23 mouse cellular contexts compared by ENCODE assay signal in the genomic region with DNA sequence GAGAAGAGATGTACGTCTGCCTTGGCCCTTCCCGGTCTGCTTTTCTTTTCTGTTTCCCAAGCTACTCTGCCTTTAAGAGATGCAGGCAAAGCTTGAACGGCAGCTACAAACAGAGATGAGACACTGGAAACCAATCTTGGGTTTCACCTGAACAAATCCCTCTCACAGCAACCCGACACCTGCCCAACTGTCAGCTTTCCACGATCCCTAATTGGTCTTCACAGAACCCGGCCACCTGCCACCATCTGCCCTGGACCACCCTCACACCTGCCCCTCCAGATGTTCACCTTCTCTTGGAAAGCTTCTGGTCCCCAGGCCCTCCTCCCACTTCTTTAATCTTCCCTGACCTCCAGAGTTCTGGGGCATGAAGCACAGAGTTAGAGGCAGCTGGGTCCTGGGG. TPM values are rescaled to one million over a fixed set of nuclear protein-coding genes. Genes with fewer than 3 reads are reported as not detected.
DNase-seq lines count a peak whose midpoint lies in the region; ATAC-seq and TF ChIP-seq lines count a peak whose summit lies in the region.
"Had no signal": no experiment of that assay in that cellular context is flagged by ENCODE, and none has a peak within 500 bp of the region (broad histone marks: within the 10 kb centered on the region; RNA-seq: fewer than 3 reads in every experiment).

No protein-coding gene starts in this region.

- no peak overlapping the region for H3K4me2 ChIP-seq in forebrain, embryonic 12.5 days
- H3K4me2 ChIP-seq in forebrain, postnatal 0 days (ENCODE audit: low read depth) = no peak overlapping the region
- H3K4me2 ChIP-seq in midbrain, embryonic 11.5 days = no peak overlapping the region
- no peak overlapping the region for H3K4me2 ChIP-seq in midbrain, postnatal 0 days (ENCODE audit: low read depth, low read length, poor library complexity, severe bottlenecking)
- H3K4me2 ChIP-seq in embryonic facial prominence, embryonic 11.5 days (ENCODE audit: low read depth, low read length) = no peak overlapping the region
- no peak overlapping the region for H3K4me2 ChIP-seq in limb, embryonic 11.5 days (ENCODE audit: low read depth, severe bottlenecking)
- H3K4me2 ChIP-seq in lung, postnatal 0 days (replicated peaks; ENCODE audit: low read depth, low read length) = no peak overlapping the region
- H3K4me2 ChIP-seq: hindbrain, embryonic 12.5 days; intestine, embryonic 15.5 days; liver, embryonic 12.5 days had no signal

- peaks cover 23% of the 10 kb centered on the region for H3K4me1 ChIP-seq in forebrain, embryonic 12.5 days
- no peaks in the 10 kb centered on the region for H3K4me1 ChIP-seq in forebrain, postnatal 0 days (ENCODE audit: insufficient read depth)
- H3K4me1 ChIP-seq in midbrain, embryonic 11.5 days (ENCODE audit: control insufficient read depth, insufficient read depth, low read length) = peaks cover 4% of the 10 kb centered on the region; the same call in 1 of the 2 replicates
- no peaks in the 10 kb centered on the region for H3K4me1 ChIP-seq in midbrain, postnatal 0 days (ENCODE audit: insufficient read depth, low read length)
- H3K4me1 ChIP-seq in embryonic facial prominence, embryonic 11.5 days (ENCODE audit: control insufficient read depth, insufficient read depth, low read length) = no peaks in the 10 kb centered on the region
- peaks cover 2% of the 10 kb centered on the region; the same call in 1 of the 2 replicates for H3K4me1 ChIP-seq in limb, embryonic 11.5 days (ENCODE audit: control insufficient read depth, insufficient read depth, low read length)
- H3K4me1 ChIP-seq in lung, postnatal 0 days (ENCODE audit: insufficient read depth, low read depth, low read length) = no peaks in the 10 kb centered on the region
- H3K4me1 ChIP-seq: liver, embryonic 12.5 days had no signal

- H3K9ac ChIP-seq in forebrain, embryonic 12.5 days = no peak overlapping the region
- no peak overlapping the region for H3K9ac ChIP-seq in forebrain, postnatal 0 days
- no peak overlapping the region for H3K9ac ChIP-seq in midbrain, embryonic 11.5 days (ENCODE audit: low read length)
- no peak overlapping the region for H3K9ac ChIP-seq in midbrain, postnatal 0 days (replicated peaks; ENCODE audit: low read length, poor library complexity, severe bottlenecking)
- H3K9ac ChIP-seq in embryonic facial prominence, embryonic 11.5 days (replicated peaks; ENCODE audit: low read length) = no peak overlapping the region
- no peak overlapping the region for H3K9ac ChIP-seq in limb, embryonic 11.5 days (ENCODE audit: low read length)
- no peak overlapping the region for H3K9ac ChIP-seq in lung, postnatal 0 days (replicated peaks; ENCODE audit: low read depth)
- H3K9ac ChIP-seq: hindbrain, embryonic 12.5 days; intestine, embryonic 15.5 days; liver, embryonic 12.5 days had no signal

- no peak overlapping the region for H3K4me3 ChIP-seq in forebrain, embryonic 12.5 days (replicated peaks)
- no peak overlapping the region for H3K4me3 ChIP-seq in forebrain, postnatal 0 days (ENCODE audit: low read depth, low read length)
- no peak overlapping the region for H3K4me3 ChIP-seq in midbrain, embryonic 11.5 days (ENCODE audit: low read depth, low read length)
- no peak overlapping the region for H3K4me3 ChIP-seq in midbrain, postnatal 0 days (ENCODE audit: low read depth, low read length)
- H3K4me3 ChIP-seq in embryonic facial prominence, embryonic 11.5 days (ENCODE audit: low read depth, low read length) = no peak overlapping the region
- no peak overlapping the region for H3K4me3 ChIP-seq in limb, embryonic 11.5 days (ENCODE audit: low read depth, low read length)
- no peak overlapping the region for H3K4me3 ChIP-seq in lung, postnatal 0 days (ENCODE audit: low read depth, low read length)
- H3K4me3 ChIP-seq: heart, embryonic 10.5 days; hindbrain, embryonic 12.5 days; intestine, embryonic 15.5 days; left cerebral cortex, adult 2 months; liver, embryonic 12.5 days; myocyte had no signal

- no peak for TF ChIP-seq EP300 in lung, postnatal 0 days (IDR thresholded peaks at IDR 0.05)

- WGBS in forebrain, embryonic 12.5 days = 45% methylated on average over 6 of the region's 6 CpGs
- WGBS in forebrain, postnatal 0 days = 36% methylated on average over 6 of the region's 6 CpGs
- 50% methylated on average over 6 of the region's 6 CpGs for WGBS in midbrain, embryonic 11.5 days
- WGBS in midbrain, postnatal 0 days = 42% methylated on average over 6 of the region's 6 CpGs
- 27% methylated on average over 6 of the region's 6 CpGs for WGBS in embryonic facial prominence, embryonic 11.5 days
- WGBS in limb, embryonic 11.5 days = 32% methylated on average over 6 of the region's 6 CpGs
- 34% methylated on average over 6 of the region's 6 CpGs for WGBS in lung, postnatal 0 days

- no peaks in the 10 kb centered on the region for H3K36me3 ChIP-seq in forebrain, embryonic 12.5 days (replicated peaks)
- H3K36me3 ChIP-seq in forebrain, postnatal 0 days (ENCODE audit: insufficient read depth) = no peaks in the 10 kb centered on the region
- no peaks in the 10 kb centered on the region for H3K36me3 ChIP-seq in midbrain, embryonic 11.5 days (ENCODE audit: control insufficient read depth, insufficient read depth, low read length)
- H3K36me3 ChIP-seq in midbrain, postnatal 0 days (ENCODE audit: insufficient read depth, low read length) = no peaks in the 10 kb centered on the region
- no peaks in the 10 kb centered on the region for H3K36me3 ChIP-seq in embryonic facial prominence, embryonic 11.5 days (replicated peaks; ENCODE audit: control insufficient read depth, insufficient read depth, low read depth, low read length)
- no peaks in the 10 kb centered on the region for H3K36me3 ChIP-seq in limb, embryonic 11.5 days (ENCODE audit: control insufficient read depth, insufficient read depth, low read length)
- H3K36me3 ChIP-seq in lung, postnatal 0 days (ENCODE audit: insufficient read depth, low read length) = no peaks in the 10 kb centered on the region
- H3K36me3 ChIP-seq: heart, embryonic 10.5 days; hindbrain, embryonic 12.5 days; intestine, embryonic 15.5 days; liver, embryonic 12.5 days had no signal

- no peak for ATAC-seq in forebrain, embryonic 12.5 days (ENCODE audit: low FRiP score)
- no peak for ATAC-seq in forebrain, postnatal 0 days
- no peak for ATAC-seq in midbrain, embryonic 11.5 days (ENCODE audit: low FRiP score)
- ATAC-seq in midbrain, postnatal 0 days (ENCODE audit: low FRiP score) = no peak
- ATAC-seq in embryonic facial prominence, embryonic 11.5 days (replicated peaks; ENCODE audit: insufficient number of reproducible peaks, low FRiP score, low TSS enrichment, low read depth) = no peak
- ATAC-seq in limb, embryonic 11.5 days (ENCODE audit: insufficient number of reproducible peaks, low FRiP score, low TSS enrichment, low read depth) = no peak
- ATAC-seq in lung, postnatal 0 days = no peak
- ATAC-seq: intestine, embryonic 15.5 days; liver, embryonic 12.5 days had no signal

- no peak for TF ChIP-seq CTCF in forebrain, postnatal 0 days (IDR thresholded peaks at IDR 0.05; ENCODE audit: low read depth)
- TF ChIP-seq CTCF in midbrain, postnatal 0 days (IDR thresholded peaks at IDR 0.05) = no peak
- TF ChIP-seq CTCF in lung, postnatal 0 days (IDR thresholded peaks at IDR 0.05) = no peak

- H3K27ac ChIP-seq in forebrain, embryonic 12.5 days = peak overlapping the region; percentile 59; the same call in 1 of the 2 replicates
- H3K27ac ChIP-seq in forebrain, postnatal 0 days (ENCODE audit: low read depth, low read length) = no peak overlapping the region
- H3K27ac ChIP-seq in midbrain, embryonic 11.5 days (ENCODE audit: low read depth, low read length) = peak overlapping the region; percentile 0; the same call in 1 of the 2 replicates
- no peak overlapping the region for H3K27ac ChIP-seq in midbrain, postnatal 0 days (ENCODE audit: low read depth, low read length)
- H3K27ac ChIP-seq in embryonic facial prominence, embryonic 11.5 days (replicated peaks; ENCODE audit: low read depth, low read length) = no peak overlapping the region
- no peak overlapping the region for H3K27ac ChIP-seq in limb, embryonic 11.5 days (replicated peaks; ENCODE audit: low read depth, low read length)
- H3K27ac ChIP-seq in lung, postnatal 0 days (ENCODE audit: low read length) = no peak overlapping the region
- H3K27ac ChIP-seq: heart, embryonic 10.5 days; hindbrain, embryonic 12.5 days; intestine, embryonic 15.5 days; left cerebral cortex, adult 2 months; liver, embryonic 12.5 days had no signal

- no peaks in the 10 kb centered on the region for H3K9me3 ChIP-seq in forebrain, embryonic 12.5 days
- no peaks in the 10 kb centered on the region for H3K9me3 ChIP-seq in forebrain, postnatal 0 days (ENCODE audit: low read length)
- H3K9me3 ChIP-seq in midbrain, embryonic 11.5 days (ENCODE audit: control insufficient read depth, low read length) = no peaks in the 10 kb centered on the region
- H3K9me3 ChIP-seq in midbrain, postnatal 0 days (ENCODE audit: low read length) = no peaks in the 10 kb centered on the region
- H3K9me3 ChIP-seq in embryonic facial prominence, embryonic 11.5 days (replicated peaks; ENCODE audit: control insufficient read depth, low read length) = no peaks in the 10 kb centered on the region
- no peaks in the 10 kb centered on the region for H3K9me3 ChIP-seq in limb, embryonic 11.5 days (ENCODE audit: control insufficient read depth, low read length)
- no peaks in the 10 kb centered on the region for H3K9me3 ChIP-seq in lung, postnatal 0 days (ENCODE audit: low read length)
- H3K9me3 ChIP-seq: heart, embryonic 10.5 days; hindbrain, embryonic 12.5 days; intestine, embryonic 15.5 days; liver, embryonic 12.5 days had no signal

- DNase-seq in forebrain, postnatal 0 days = no peak
- no peak for DNase-seq in midbrain, embryonic 11.5 days (ENCODE audit: low spot score, missing footprints)
- no peak for DNase-seq in midbrain, postnatal 0 days (ENCODE audit: low spot score)
- peak; percentile 59 for DNase-seq in embryonic facial prominence, embryonic 11.5 days (ENCODE audit: low spot score)
- peak; percentile 47 for DNase-seq in limb, embryonic 11.5 days (ENCODE audit: low spot score)
- DNase-seq in cerebellum, adult 9-11 months = no peak
- DNase-seq in lung, postnatal 0 days (ENCODE audit: low spot score) = no peak
- DNase-seq: B cell, adult 2 months; cerebellum, adult 8-10 months; gastrocnemius, postnatal 36 days; kidney, adult 9 months; kidney, postnatal 4 days; layer of hippocampus, adult 9-11 months; left cerebral cortex, postnatal 4 days; lung, adult 2 months; thymus, postnatal 25 days had no signal

- H3K27me3 ChIP-seq in forebrain, embryonic 12.5 days = no peaks in the 10 kb centered on the region
- H3K27me3 ChIP-seq in forebrain, postnatal 0 days (ENCODE audit: insufficient read depth, low read length) = no peaks in the 10 kb centered on the region
- no peaks in the 10 kb centered on the region for H3K27me3 ChIP-seq in midbrain, embryonic 11.5 days (ENCODE audit: control insufficient read depth, insufficient read depth, low read length)
- no peaks in the 10 kb centered on the region for H3K27me3 ChIP-seq in midbrain, postnatal 0 days (ENCODE audit: insufficient read depth, low read length)
- H3K27me3 ChIP-seq in embryonic facial prominence, embryonic 11.5 days (ENCODE audit: control insufficient read depth, insufficient read depth, low read length) = no peaks in the 10 kb centered on the region
- no peaks in the 10 kb centered on the region for H3K27me3 ChIP-seq in limb, embryonic 11.5 days (ENCODE audit: control insufficient read depth, insufficient read depth, low read length)
- H3K27me3 ChIP-seq in lung, postnatal 0 days (replicated peaks; ENCODE audit: insufficient read depth, low read length) = no peaks in the 10 kb centered on the region
- H3K27me3 ChIP-seq: hindbrain, embryonic 12.5 days; intestine, embryonic 15.5 days had no signal

RNA-seq across cellular contexts. Expression of a gene that starts 41.8 kb away (rescaled TPM):
- 61.7 and 66.1 TPM in 2 replicates for polyA plus RNA-seq in forebrain, embryonic 12.5 days (2016; fragmentation: Nextera tagmentation; extraction: Ambion mirVana)
- 17.5 and 19.5 TPM in 2 replicates for total RNA-seq in forebrain, postnatal 0 days (2014; rRNA removed)
- 35.9 and 39.3 TPM in 2 replicates for polyA plus RNA-seq in forebrain, postnatal 0 days (2015; fragmentation: Nextera tagmentation; extraction: Ambion mirVana)
- 53.1 and 62.0 TPM in 2 replicates for polyA plus RNA-seq in midbrain, embryonic 11.5 days (2014; fragmentation: Nextera tagmentation; extraction: Ambion mirVana)
- total RNA-seq in midbrain, postnatal 0 days (2014; rRNA removed) = 9.2 and 11.9 TPM in 2 replicates
- polyA plus RNA-seq in midbrain, postnatal 0 days (2015; fragmentation: Nextera tagmentation; extraction: Ambion mirVana) = 35.0 and 38.3 TPM in 2 replicates
- 53.2 and 53.7 TPM in 2 replicates for polyA plus RNA-seq in embryonic facial prominence, embryonic 11.5 days (2014; fragmentation: Nextera tagmentation; extraction: Ambion mirVana)
- polyA plus RNA-seq in limb, embryonic 11.5 days (2014; fragmentation: Nextera tagmentation; extraction: Ambion mirVana) = 45.8 and 47.7 TPM in 2 replicates
- polyA plus RNA-seq in lung, postnatal 0 days (2015; fragmentation: Nextera tagmentation; extraction: Ambion mirVana) = 33.8 and 35.3 TPM in 2 replicates

RNA-seq across cellular contexts. Expression of a gene that starts 42.0 kb away (rescaled TPM):
- 183 and 199 TPM in 2 replicates for polyA plus RNA-seq in forebrain, embryonic 12.5 days (2016; fragmentation: Nextera tagmentation; extraction: Ambion mirVana)
- 22.5 and 26.8 TPM in 2 replicates for total RNA-seq in forebrain, postnatal 0 days (2014; rRNA removed)
- polyA plus RNA-seq in forebrain, postnatal 0 days (2015; fragmentation: Nextera tagmentation; extraction: Ambion mirVana) = 124 and 139 TPM in 2 replicates
- 167 and 182 TPM in 2 replicates for polyA plus RNA-seq in midbrain, embryonic 11.5 days (2014; fragmentation: Nextera tagmentation; extraction: Ambion mirVana)
- total RNA-seq in midbrain, postnatal 0 days (2014; rRNA removed) = 17.2 and 49.9 TPM in 2 replicates
- 134 and 136 TPM in 2 replicates for polyA plus RNA-seq in midbrain, postnatal 0 days (2015; fragmentation: Nextera tagmentation; extraction: Ambion mirVana)
- 148 and 161 TPM in 2 replicates for polyA plus RNA-seq in embryonic facial prominence, embryonic 11.5 days (2014; fragmentation: Nextera tagmentation; extraction: Ambion mirVana)
- polyA plus RNA-seq in limb, embryonic 11.5 days (2014; fragmentation: Nextera tagmentation; extraction: Ambion mirVana) = 179 and 180 TPM in 2 replicates
- 140 and 151 TPM in 2 replicates for polyA plus RNA-seq in lung, postnatal 0 days (2015; fragmentation: Nextera tagmentation; extraction: Ambion mirVana)

RNA-seq across cellular contexts. Expression of a gene that starts 48.4 kb away (rescaled TPM):
- polyA plus RNA-seq in forebrain, embryonic 12.5 days (2016; fragmentation: Nextera tagmentation; extraction: Ambion mirVana) = 82.4 TPM in 2 replicates
- 85.8 and 106 TPM in 2 replicates for total RNA-seq in forebrain, postnatal 0 days (2014; rRNA removed)
- polyA plus RNA-seq in forebrain, postnatal 0 days (2015; fragmentation: Nextera tagmentation; extraction: Ambion mirVana) = 24.8 and 27.6 TPM in 2 replicates
- 47.0 and 58.0 TPM in 2 replicates for polyA plus RNA-seq in midbrain, embryonic 11.5 days (2014; fragmentation: Nextera tagmentation; extraction: Ambion mirVana)
- 125 and 129 TPM in 2 replicates for total RNA-seq in midbrain, postnatal 0 days (2014; rRNA removed)
- polyA plus RNA-seq in midbrain, postnatal 0 days (2015; fragmentation: Nextera tagmentation; extraction: Ambion mirVana) = 31.5 and 32.5 TPM in 2 replicates
- 36.0 and 39.0 TPM in 2 replicates for polyA plus RNA-seq in embryonic facial prominence, embryonic 11.5 days (2014; fragmentation: Nextera tagmentation; extraction: Ambion mirVana)
- 34.3 and 40.6 TPM in 2 replicates for polyA plus RNA-seq in limb, embryonic 11.5 days (2014; fragmentation: Nextera tagmentation; extraction: Ambion mirVana)
- polyA plus RNA-seq in lung, postnatal 0 days (2015; fragmentation: Nextera tagmentation; extraction: Ambion mirVana) = 50.3 and 56.3 TPM in 2 replicates

Comparison
In these comparisons a context has a peak if more than half of its experiments do, and no peak if none do; other contexts are left out.
1. H3K27ac ChIP-seq: peak in forebrain, embryonic 12.5 days (single experiment) and midbrain, embryonic 11.5 days (single experiment); none in forebrain, postnatal 0 days (single experiment), midbrain, postnatal 0 days (single experiment), embryonic facial prominence, embryonic 11.5 days (single experiment), limb, embryonic 11.5 days (single experiment) and lung, postnatal 0 days (single experiment).
2. DNase-seq: peak in embryonic facial prominence, embryonic 11.5 days (single experiment) and limb, embryonic 11.5 days (single experiment); none in forebrain, postnatal 0 days (single experiment), midbrain, embryonic 11.5 days (single experiment), midbrain, postnatal 0 days (single experiment), cerebellum, adult 9-11 months (single experiment) and lung, postnatal 0 days (single experiment).